Mouse (Mus musculus): ENCODE data around the gene Amotl1. TPM values are rescaled to one million over a fixed set of nuclear protein-coding genes. Genes with fewer than 3 reads are reported as not detected.

Gene Amotl1
- polyA plus RNA-seq, 1 experiment = 17.3 TPM

GRCm38 (mm10) chr9:14500023-14500915, 144.6 kb downstream of the Amotl1 start, which contains the start of the genes Kdm4d and Cwc15:
TSS of gene Kdm4d (minus strand) at chr9:14500482.
TSS of gene Cwc15 (plus strand) at chr9:14500617.
- TF ChIP-seq MYOG (IDR thresholded peaks at IDR 0.05; ENCODE audit: control insufficient read depth, extremely low read depth, insufficient read length) = no peak
- no peak for TF ChIP-seq CTCF (IDR thresholded peaks at IDR 0.05; ENCODE audit: control insufficient read depth, insufficient read depth, insufficient read length)
- TF ChIP-seq MAX (IDR thresholded peaks at IDR 0.05) = peak; percentile 51
- H3K4me3 ChIP-seq (ENCODE audit: insufficient read depth, poor library complexity, severe bottlenecking) = peak within 1 kb of the TSS; percentile 80
- H3K79me3 ChIP-seq (ENCODE audit: low read depth) = peaks cover 13% of the 10 kb centered on the region
- no peaks in the 10 kb centered on the region for H3K27me3 ChIP-seq (ENCODE audit: control insufficient read depth, insufficient read depth, insufficient read length)
- peaks cover 20% of the 10 kb centered on the region for H3K79me2 ChIP-seq (ENCODE audit: control insufficient read depth, insufficient read depth)
- peak within 1 kb of the TSS; percentile 83 for H3ac ChIP-seq (ENCODE audit: control insufficient read depth, insufficient read length, low read depth)
- H3K36me3 ChIP-seq (ENCODE audit: control insufficient read depth, insufficient read depth) = peaks cover 33% of the 10 kb centered on the region

- Histone ChIP-seq H3K4me3 (ENCODE audit: insufficient read depth, poor library complexity, severe bottlenecking) (no peak overlapping the region), H3K27me3 (ENCODE audit: control insufficient read depth, insufficient read depth, insufficient read length) (no peaks in the 10 kb centered on the region), H3ac (ENCODE audit: control insufficient read depth, insufficient read length, low read depth) (no peak overlapping the region), H3K36me3 (ENCODE audit: control insufficient read depth, insufficient read depth) (peaks cover 21% of the 10 kb centered on the region), H3K79me2 (ENCODE audit: control insufficient read depth, insufficient read depth) (peaks cover 20% of the 10 kb centered on the region), H3K79me3 (ENCODE audit: low read depth) (peaks cover 13% of the 10 kb centered on the region)
- TF ChIP-seq MYOD1 (IDR thresholded peaks at IDR 0.05; ENCODE audit: control insufficient read depth, insufficient read length, low read depth) (no peak), FOSL1 (IDR thresholded peaks at IDR 0.05; ENCODE audit: insufficient read depth, low read length, poor library complexity, severe bottlenecking) (no peak), USF1 (IDR thresholded peaks at IDR 0.05; ENCODE audit: low read depth) (no peak), CEBPB (IDR thresholded peaks at IDR 0.05; ENCODE audit: low read depth) (no peak), MYOG (IDR thresholded peaks at IDR 0.05; ENCODE audit: control insufficient read depth, extremely low read depth, insufficient read length) (no peak), CTCF (IDR thresholded peaks at IDR 0.05; ENCODE audit: control insufficient read depth, insufficient read depth, insufficient read length) (no peak)
Measured at GRCm38 (mm10) chr9:14498896-14499705, 145.8 kb downstream of the Amotl1 start.

Other genes with a start within 250 kb of the Amotl1 start
- 0.02 TPM for gene Kdm4d, start 144.6 kb downstream of the Amotl1 start, polyA plus RNA-seq (2012; fragmentation: generic; extraction: Trizol)
- gene Cwc15, start 144.4 kb downstream of the Amotl1 start, polyA plus RNA-seq (2012; fragmentation: generic; extraction: Trizol) = 85.2 TPM
- gene Piwil4, start 95.7 kb upstream of the Amotl1 start, polyA plus RNA-seq (2012; fragmentation: generic; extraction: Trizol) = 0.23 TPM
- gene Fut4, start 107.3 kb upstream of the Amotl1 start, polyA plus RNA-seq (2012; fragmentation: generic; extraction: Trizol) = 0.49 TPM
- 8.7 TPM for gene 1700012B09Rik, start 126.0 kb upstream of the Amotl1 start, polyA plus RNA-seq (2012; fragmentation: generic; extraction: Trizol)
- gene Mre11a, start 139.6 kb upstream of the Amotl1 start, polyA plus RNA-seq (2012; fragmentation: generic; extraction: Trizol) = 16.2 TPM
- gene Ankrd49, start 139.8 kb upstream of the Amotl1 start, polyA plus RNA-seq (2012; fragmentation: generic; extraction: Trizol) = 7.6 TPM
- gene Gpr83, start 215.2 kb upstream of the Amotl1 start, polyA plus RNA-seq (2012; fragmentation: generic; extraction: Trizol) = not detected

All from C2C12 (cell line).